Mouse (Mus musculus) lung, embryonic 14.5 days (tissue): ENCODE measurements at regions not wholly inside any gene's neighbourhood (a gene's known extent, or its start where the extent isn't known, plus 50 kb on each side); places are given as distances from the start of the nearest gene placed in this dataset.

ENCODE experiments used
- ATAC-seq: fragments of 200-750 bp; cut with Nextera tagmentation; 2 replicates; pipeline ENCODE4 v1.8.0; 2017; ENCODE audit warnings: mild to moderate bottlenecking, moderate TSS enrichment, moderate library complexity; ENCODE audit not compliant: insufficient read depth
- DNase-seq: peaks from one replicate; pipeline ENCODE4 v3.0.0-alpha.2; 2015
- H3K27ac ChIP-seq: fragments of 300-500 bp; sonication (generic); 2 replicates; pipeline ENCODE4 v1.5.1; 2014; ENCODE audit warnings: low read depth, mild to moderate bottlenecking, moderate library complexity
- H3K27me3 ChIP-seq: fragments of 300-500 bp; sonication (generic); 2 replicates; pipeline ENCODE4 v1.6.1; 2014; ENCODE audit warnings: low read length, control low read depth; ENCODE audit not compliant: insufficient read depth
- H3K36me3 ChIP-seq: fragments of 300-500 bp; sonication (generic); 2 replicates; pipeline ENCODE4 v1.6.1; 2014; ENCODE audit warnings: control low read depth; ENCODE audit not compliant: insufficient read depth
- H3K4me1 ChIP-seq: fragments of 300-500 bp; sonication (generic); 2 replicates; pipeline ENCODE4 v1.6.1; 2014; ENCODE audit warnings: antibody characterized with exemption, control low read depth; ENCODE audit not compliant: insufficient read depth
- H3K4me2 ChIP-seq: fragments of 300-500 bp; sonication (generic); 2 replicates; pipeline ENCODE4 v1.6.1; 2014; ENCODE audit warnings: mild to moderate bottlenecking
- H3K4me3 ChIP-seq: fragments of 300-500 bp; sonication (generic); 2 replicates; pipeline ENCODE4 v1.5.1; 2014; ENCODE audit warnings: low read depth, low read length
- H3K9ac ChIP-seq: fragments of 300-500 bp; sonication (generic); 2 replicates; pipeline ENCODE4 v1.6.1; 2014
- H3K9me3 ChIP-seq: fragments of 300-500 bp; sonication (generic); 2 replicates; pipeline ENCODE4 v1.6.1; 2016; ENCODE audit warnings: low read depth, low read length, control low read depth
- CTCF ChIP-seq: IDR thresholded peaks from 2 replicates; pipeline ENCODE4 v1.5.1; 2016; ENCODE audit warnings: antibody characterized with exemption, low read depth
- WGBS: fragments of 180-500 bp; shearing (Covaris S2); extraction: QIAGEN DNeasy Blood & Tissue Kit; methylation state at CpG from one replicate; pipeline ENCODE4 v1.1.7; 2014; 5-methylcytosine and 5-hydroxymethylcytosine counted together

- no peak for TF ChIP-seq CTCF
- no peak overlapping the region for H3K9ac ChIP-seq
- WGBS: 14% methylated on average over 3 of the region's 3 CpGs
- H3K4me2 ChIP-seq: no peak overlapping the region
- H3K27me3 ChIP-seq: no peaks in the 10 kb centered on the region
- H3K27ac ChIP-seq: peak overlapping the region; percentile 85
- H3K4me1 ChIP-seq: peaks cover 21% of the 10 kb centered on the region
- DNase-seq (peak; percentile 86), ATAC-seq (peak; percentile 84)
- H3K9me3 ChIP-seq: no peaks in the 10 kb centered on the region
- H3K4me3 ChIP-seq: no peak overlapping the region
- H3K36me3 ChIP-seq: no peaks in the 10 kb centered on the region
Observed at GRCm38 (mm10) chr11:90121902-90122301, 65.6 kb upstream of the Gm45716 start.

- ATAC-seq (peak; percentile 69), DNase-seq (peak; percentile 84)
- Histone ChIP-seq H3K9me3 (no peaks in the 10 kb centered on the region), H3K27me3 (no peaks in the 10 kb centered on the region), H3K9ac (no peak overlapping the region), H3K27ac (peak overlapping the region; percentile 85), H3K36me3 (no peaks in the 10 kb centered on the region), H3K4me1 (peaks cover 15% of the 10 kb centered on the region), H3K4me3 (no peak overlapping the region), H3K4me2 (no peak overlapping the region)
- no peak for TF ChIP-seq CTCF
- WGBS: 47% methylated on average over 3 of the region's 3 CpGs
Observed at GRCm38 (mm10) chr11:90122709-90123108, 64.8 kb upstream of the Gm45716 start.

- ATAC-seq: no peak
- Histone ChIP-seq H3K4me3 (no peak overlapping the region), H3K27ac (no peak overlapping the region), H3K27me3 (no peaks in the 10 kb centered on the region), H3K4me1 (peaks cover 12% of the 10 kb centered on the region; the same call in 1 of the 2 replicates), H3K9ac (no peak overlapping the region), H3K9me3 (no peaks in the 10 kb centered on the region), H3K4me2 (no peak overlapping the region), H3K36me3 (no peaks in the 10 kb centered on the region)
- no peak for DNase-seq
- TF ChIP-seq CTCF: no peak
- WGBS: 72% methylated on average over 5 of the region's 5 CpGs
Observed at GRCm38 (mm10) chr11:90123851-90124250, 63.6 kb upstream of the Gm45716 start.

- H3K4me1 ChIP-seq: peaks cover 18% of the 10 kb centered on the region; the same call in 1 of the 2 replicates
- ATAC-seq (no peak), DNase-seq (peak; percentile 48)
- no peaks in the 10 kb centered on the region for H3K36me3 ChIP-seq
- no peaks in the 10 kb centered on the region for H3K9me3 ChIP-seq
- H3K27me3 ChIP-seq: no peaks in the 10 kb centered on the region
- no peak overlapping the region for H3K27ac ChIP-seq
- H3K4me3 ChIP-seq: no peak overlapping the region
- H3K4me2 ChIP-seq: no peak overlapping the region
- WGBS: 56% methylated on average over 4 of the region's 4 CpGs
- H3K9ac ChIP-seq: no peak overlapping the region
- no peak for TF ChIP-seq CTCF
Observed at GRCm38 (mm10) chr11:90126289-90126688, 61.2 kb upstream of the Gm45716 start.

GRCm38 (mm10) chr11:90128865-90129415, 58.5 kb upstream of the Gm45716 start:
- H3K4me3 ChIP-seq: no peak overlapping the region
- ATAC-seq: no peak
- H3K4me1 ChIP-seq: peaks cover 9% of the 10 kb centered on the region; the same call in 1 of the 2 replicates
- DNase-seq: no peak
- no peaks in the 10 kb centered on the region for H3K36me3 ChIP-seq
- no peaks in the 10 kb centered on the region for H3K9me3 ChIP-seq
- 75% methylated on average over 7 of the region's 7 CpGs for WGBS
- no peak overlapping the region for H3K27ac ChIP-seq
- H3K9ac ChIP-seq: no peak overlapping the region
- H3K4me2 ChIP-seq: no peak overlapping the region
- no peak for TF ChIP-seq CTCF
- H3K27me3 ChIP-seq: no peaks in the 10 kb centered on the region

GRCm38 (mm10) chr11:90129793-90130624, 57.5 kb upstream of the Gm45716 start:
- no peak for TF ChIP-seq CTCF
- H3K36me3 ChIP-seq: no peaks in the 10 kb centered on the region
- H3K27ac ChIP-seq: peak overlapping the region; percentile 76
- no peaks in the 10 kb centered on the region for H3K9me3 ChIP-seq
- peaks cover 9% of the 10 kb centered on the region; the same call in 1 of the 2 replicates for H3K4me1 ChIP-seq
- ATAC-seq (peak; percentile 93), DNase-seq (peak; percentile 87)
- no peaks in the 10 kb centered on the region for H3K27me3 ChIP-seq
- H3K9ac ChIP-seq: no peak overlapping the region
- H3K4me2 ChIP-seq: peak overlapping the region; percentile 30
- H3K4me3 ChIP-seq: no peak overlapping the region
- WGBS: 20% methylated on average over 12 of the region's 12 CpGs

GRCm38 (mm10) chr11:90130635-90131034, 56.8 kb upstream of the Gm45716 start:
- peak overlapping the region; percentile 30; the same call in 1 of the 2 replicates for H3K4me2 ChIP-seq
- H3K27me3 ChIP-seq: no peaks in the 10 kb centered on the region
- peaks cover 9% of the 10 kb centered on the region; the same call in 1 of the 2 replicates for H3K4me1 ChIP-seq
- peak overlapping the region; percentile 76; the same call in 1 of the 2 replicates for H3K27ac ChIP-seq
- no peak overlapping the region for H3K9ac ChIP-seq
- peaks cover 2% of the 10 kb centered on the region; the same call in 1 of the 2 replicates for H3K9me3 ChIP-seq
- H3K36me3 ChIP-seq: no peaks in the 10 kb centered on the region
- ATAC-seq: peak; percentile 57
- peak; percentile 56 for DNase-seq
- 20% methylated on average over 1 of the region's 1 CpGs for WGBS
- no peak for TF ChIP-seq CTCF
- H3K4me3 ChIP-seq: no peak overlapping the region
